Mouse (Mus musculus) midbrain, embryonic 15.5 days (tissue): ENCODE measurements around the gene Nova1. TPM values are rescaled to one million over a fixed set of nuclear protein-coding genes. Genes with fewer than 3 reads are reported as not detected.
A peak's percentile ranks its signal among the peaks of the same experiment; 100 is the strongest.

Source experiments
- ATAC-seq: fragments of 200-750 bp; cut with Nextera tagmentation; replicated peaks from 2 replicates; pipeline ENCODE4 v1.8.0; 2017; ENCODE audit warnings: moderate TSS enrichment
- H3K27ac ChIP-seq: fragments of 300-500 bp; sonication (generic); 2 replicates; pipeline ENCODE4 v1.5.1; 2015; ENCODE audit warnings: mild to moderate bottlenecking, inconsistent platforms
- H3K27me3 ChIP-seq: fragments of 300-500 bp; sonication (generic); replicated peaks from 2 replicates; pipeline ENCODE4 v1.6.1; 2015; ENCODE audit warnings: inconsistent platforms
- H3K36me3 ChIP-seq: fragments of 300-500 bp; sonication (generic); replicated peaks from 2 replicates; pipeline ENCODE4 v1.6.1; 2015; ENCODE audit warnings: inconsistent platforms
- H3K4me1 ChIP-seq: fragments of 300-500 bp; sonication (generic); 2 replicates; pipeline ENCODE4 v1.6.1; 2015; ENCODE audit warnings: inconsistent platforms
- H3K4me2 ChIP-seq: fragments of 300-500 bp; sonication (generic); 2 replicates; pipeline ENCODE4 v1.6.1; 2015; ENCODE audit warnings: inconsistent platforms, mild to moderate bottlenecking, moderate library complexity
- H3K4me3 ChIP-seq: fragments of 300-500 bp; sonication (generic); 2 replicates; pipeline ENCODE4 v1.5.1; 2015; ENCODE audit warnings: mild to moderate bottlenecking, inconsistent platforms
- H3K9ac ChIP-seq: fragments of 300-500 bp; sonication (generic); 2 replicates; pipeline ENCODE4 v1.6.1; 2015; ENCODE audit warnings: mild to moderate bottlenecking, inconsistent platforms
- H3K9me3 ChIP-seq: fragments of 300-500 bp; sonication (generic); 2 replicates; pipeline ENCODE4 v1.6.1; 2016; ENCODE audit warnings: inconsistent platforms
- WGBS: fragments of 180-500 bp; shearing (Covaris S2); methylation state at CpG from one replicate; pipeline ENCODE4 v1.1.7; 2015; ENCODE audit warnings: mixed read lengths; 5-methylcytosine and 5-hydroxymethylcytosine counted together
- polyA plus RNA-seq: library from polyadenylated mRNA; unstranded; fragments of >200 nt; fragmentation: Nextera tagmentation; extraction: Ambion mirVana; gene quantifications from 2 replicates; pipeline ENCODE4 v1.2.1, GENCODE M21; 2015

Gene Nova1
- 102 and 117 TPM in 2 replicates for polyA plus RNA-seq

DNA sequence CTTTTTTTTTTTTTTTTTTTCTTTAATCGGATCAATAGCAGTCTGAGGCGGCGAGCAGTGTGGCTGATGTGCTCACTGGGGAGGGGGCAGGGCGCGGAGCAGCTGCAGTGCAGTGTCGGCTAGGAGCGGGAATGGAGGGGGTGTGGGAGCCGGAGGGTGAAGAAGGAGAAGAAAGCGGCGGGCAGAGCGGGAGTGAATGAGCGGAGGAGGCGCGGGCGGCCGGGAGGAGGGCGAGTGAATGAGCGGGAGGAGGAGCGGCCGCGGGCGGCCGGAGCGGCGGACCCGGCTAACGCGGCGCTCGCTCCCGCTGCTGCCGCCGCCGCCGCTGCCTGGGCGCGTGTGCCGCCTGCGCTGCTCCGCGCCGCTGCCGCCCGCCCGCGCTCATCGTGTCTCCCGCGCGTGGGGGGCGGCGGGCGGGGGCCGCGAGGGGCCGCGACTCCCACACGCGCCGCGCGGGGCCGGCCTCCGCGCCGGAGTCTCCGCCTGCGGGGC, at the start of gene Nova1:
TSS of gene Nova1 (minus strand) at position 74 of the 492 bp plus-strand sequence.
- Histone ChIP-seq H3K36me3 (no peaks in the 10 kb centered on the region), H3K4me3 (peak within 1 kb of the TSS; percentile 96), H3K9ac (peak within 1 kb of the TSS; percentile 99), H3K27ac (peak within 1 kb of the TSS; percentile 100), H3K4me1 (no peaks in the 10 kb centered on the region; the same call in 1 of the 2 replicates), H3K9me3 (no peaks in the 10 kb centered on the region), H3K27me3 (no peaks in the 10 kb centered on the region), H3K4me2 (peak within 1 kb of the TSS; percentile 54)
- peak; percentile 90 for ATAC-seq
- WGBS: 0% methylated on average over 32 of the region's 68 CpGs

DNA sequence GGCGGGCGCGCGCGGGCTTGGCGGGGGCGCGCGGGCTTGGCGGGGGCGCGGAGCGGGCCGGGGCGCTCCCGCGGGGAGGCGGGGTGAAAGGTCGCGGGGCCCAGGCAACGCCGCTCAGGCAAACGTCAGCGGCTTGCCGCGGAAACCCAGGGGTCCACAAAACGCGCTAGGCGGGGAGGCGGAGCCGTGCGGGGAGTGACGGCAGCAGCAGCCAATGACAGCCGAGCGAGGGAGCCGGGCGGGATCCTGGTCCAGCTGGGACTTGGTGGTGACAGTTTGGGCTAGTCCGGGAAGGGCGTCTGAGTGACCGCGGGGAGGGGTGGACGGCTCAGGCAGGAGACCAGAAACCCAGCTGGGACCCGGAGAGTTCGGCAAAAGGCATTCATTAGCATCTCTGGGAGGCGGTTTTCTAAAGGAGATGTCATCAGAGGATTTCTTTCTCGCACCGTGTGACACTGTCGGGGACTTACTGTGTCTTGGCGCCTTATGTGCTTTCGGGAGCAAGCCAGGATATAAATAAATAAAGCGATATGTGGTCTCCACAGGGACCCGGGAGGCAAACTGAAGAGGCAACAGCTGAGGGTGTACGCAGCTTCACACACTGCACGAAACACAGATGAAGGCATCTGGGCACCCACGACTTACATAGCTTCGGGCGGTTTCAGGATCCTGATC, 756 bp upstream of the Nova1 start:
- Histone ChIP-seq H3K9ac (peak overlapping the region; percentile 99), H3K27ac (peak overlapping the region; percentile 100)
- under 1% methylated on average over 49 of the region's 57 CpGs for WGBS

DNA sequence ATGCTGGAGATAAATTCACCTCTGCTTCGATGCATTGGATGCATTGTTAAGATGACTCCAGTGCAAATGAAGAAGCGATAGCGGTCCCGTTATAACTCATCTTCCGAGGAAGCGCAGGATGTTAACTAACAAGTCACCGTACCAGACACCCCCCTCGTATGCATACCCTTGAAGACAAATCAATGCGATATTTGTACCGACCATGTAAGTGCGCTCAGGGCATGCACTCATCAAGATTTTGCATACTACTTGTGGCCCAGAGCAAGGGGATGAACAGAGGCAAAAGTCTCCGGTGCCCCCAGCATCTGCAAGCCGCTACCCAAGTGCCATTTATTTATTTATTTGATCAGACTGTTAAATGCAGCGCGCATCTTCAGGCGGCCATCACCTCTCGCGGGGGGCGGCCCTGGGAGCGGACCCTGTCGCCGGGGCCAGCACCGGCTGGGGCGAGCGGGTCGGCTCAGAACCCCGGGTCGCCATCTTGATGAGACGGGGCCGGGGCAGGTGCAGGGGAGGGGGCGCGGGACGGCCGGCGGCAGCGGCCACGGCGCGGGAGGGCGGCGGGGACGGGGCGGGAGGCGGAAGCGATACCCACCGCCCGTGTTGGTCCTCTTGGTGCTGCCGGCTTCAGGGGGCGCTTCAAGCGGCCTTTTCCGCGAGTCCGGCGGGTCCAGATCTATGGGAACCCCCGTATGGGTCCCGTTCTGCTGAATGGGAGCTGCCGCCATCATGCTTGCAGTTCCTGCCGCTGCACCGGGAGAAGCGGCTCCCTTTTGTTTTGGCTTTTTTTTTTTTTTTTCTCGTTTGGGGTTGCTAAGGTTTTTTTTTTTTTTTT, 491 bp downstream of the Nova1 start:
- ATAC-seq: peak; percentile 51
- peak overlapping the region; percentile 99 for H3K9ac ChIP-seq
- under 1% methylated on average over 55 of the region's 61 CpGs for WGBS

More for the DNA sequence above, 756 bp upstream of the Nova1 start:
- ATAC-seq: peak; percentile 95
- peak overlapping the region; percentile 96 for H3K4me3 ChIP-seq
- H3K27me3 ChIP-seq: no peaks in the 10 kb centered on the region
- no peaks in the 10 kb centered on the region for H3K36me3 ChIP-seq
- H3K9me3 ChIP-seq: no peaks in the 10 kb centered on the region
- peak overlapping the region; percentile 54 for H3K4me2 ChIP-seq
- H3K4me1 ChIP-seq: no peaks in the 10 kb centered on the region; the same call in 1 of the 2 replicates

DNA sequence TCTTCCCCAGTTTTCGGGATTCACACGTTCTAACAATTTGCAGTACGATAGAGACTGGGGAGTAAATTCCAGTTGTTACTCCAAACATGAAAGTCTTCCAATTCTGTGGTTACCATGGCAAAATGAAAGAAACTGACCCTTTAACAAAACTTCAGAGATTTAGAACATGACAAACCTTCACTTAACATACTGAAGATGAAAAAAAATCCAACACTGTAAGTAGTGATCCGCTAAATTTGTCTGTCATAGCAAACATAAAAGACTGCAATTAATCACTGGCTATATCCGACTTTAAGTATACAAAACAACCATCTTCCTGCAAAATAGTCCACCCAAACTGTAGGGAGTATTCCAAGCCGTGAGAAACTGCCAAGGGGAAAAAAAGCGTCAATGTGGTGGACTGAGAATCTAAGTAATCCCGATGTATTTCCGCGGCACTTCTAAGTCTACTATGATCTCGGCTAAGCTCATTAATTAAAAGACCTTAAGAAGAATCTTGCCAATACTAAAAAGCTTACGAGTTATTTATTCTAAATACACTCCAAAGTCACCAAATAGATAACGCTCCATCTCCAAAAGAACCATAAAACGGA, 1.4 kb downstream of the Nova1 start:
- Histone ChIP-seq H3K9ac (peak overlapping the region; percentile 99), H3K4me2 (peak overlapping the region; percentile 54), H3K27me3 (no peaks in the 10 kb centered on the region), H3K4me1 (no peaks in the 10 kb centered on the region; the same call in 1 of the 2 replicates), H3K4me3 (peak overlapping the region; percentile 96), H3K27ac (peak overlapping the region; percentile 100), H3K9me3 (no peaks in the 10 kb centered on the region), H3K36me3 (no peaks in the 10 kb centered on the region)
- no peak for ATAC-seq
- 2% methylated on average over 14 of the region's 14 CpGs for WGBS

More for the DNA sequence above, 491 bp downstream of the Nova1 start:
- Histone ChIP-seq H3K4me1 (no peaks in the 10 kb centered on the region; the same call in 1 of the 2 replicates), H3K27me3 (no peaks in the 10 kb centered on the region), H3K36me3 (no peaks in the 10 kb centered on the region), H3K27ac (peak overlapping the region; percentile 100), H3K4me2 (peak overlapping the region; percentile 54), H3K4me3 (peak overlapping the region; percentile 96), H3K9me3 (no peaks in the 10 kb centered on the region)

DNA sequence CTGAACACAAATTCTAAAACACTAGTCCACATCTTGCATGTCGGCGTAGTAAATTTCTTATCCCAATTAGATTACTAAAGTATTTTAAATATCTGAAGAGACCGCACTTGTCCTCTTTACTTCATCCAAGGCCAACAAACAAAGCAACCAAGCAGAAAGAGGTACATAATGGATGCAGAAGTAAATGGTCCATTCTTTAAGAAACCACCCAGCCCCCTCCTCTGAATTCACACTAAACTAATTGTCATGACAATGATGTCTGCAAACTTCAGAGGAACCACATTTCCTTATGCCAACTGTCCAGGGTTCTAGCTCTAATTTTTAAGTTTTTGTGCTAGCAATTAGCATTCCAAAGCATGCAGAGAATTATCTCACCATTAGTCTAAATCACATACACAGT, 2.4 kb downstream of the Nova1 start:
- ATAC-seq: no peak
- Histone ChIP-seq H3K4me1 (peaks cover 4% of the 10 kb centered on the region; the same call in 1 of the 2 replicates), H3K9ac (peak overlapping the region; percentile 99), H3K9me3 (no peaks in the 10 kb centered on the region), H3K4me2 (peak overlapping the region; percentile 54), H3K36me3 (no peaks in the 10 kb centered on the region), H3K4me3 (peak overlapping the region; percentile 96), H3K27me3 (no peaks in the 10 kb centered on the region), H3K27ac (peak overlapping the region; percentile 100)
- WGBS: 10% methylated on average over 3 of the region's 3 CpGs

DNA sequence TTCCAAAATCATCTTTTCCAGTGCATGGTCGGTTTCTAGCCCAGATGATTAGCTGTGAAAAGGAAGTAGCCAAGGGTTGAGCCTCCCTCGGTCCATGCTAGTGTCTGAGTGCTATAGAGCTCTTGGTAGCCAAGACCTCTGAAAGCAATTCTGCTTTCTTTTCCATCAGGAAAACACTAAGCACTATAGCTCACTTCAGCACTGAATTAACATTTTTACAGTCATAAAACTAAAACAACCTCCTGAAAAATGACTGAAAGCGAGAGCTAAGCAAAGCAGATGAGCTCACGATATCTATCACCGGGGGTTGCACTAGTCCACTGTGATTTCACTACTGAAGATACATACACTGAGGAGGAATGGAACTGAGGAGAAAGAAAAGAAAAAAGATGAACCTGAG, 3.0 kb downstream of the Nova1 start:
- no peak for ATAC-seq
- H3K9me3 ChIP-seq: no peaks in the 10 kb centered on the region
- peak overlapping the region; percentile 96 for H3K4me3 ChIP-seq
- peaks cover 4% of the 10 kb centered on the region; the same call in 1 of the 2 replicates for H3K4me1 ChIP-seq
- WGBS: 21% methylated on average over 5 of the region's 5 CpGs
- no peaks in the 10 kb centered on the region for H3K36me3 ChIP-seq
- H3K27ac ChIP-seq: peak overlapping the region; percentile 100
- H3K27me3 ChIP-seq: no peaks in the 10 kb centered on the region
- H3K9ac ChIP-seq: peak overlapping the region; percentile 99
- H3K4me2 ChIP-seq: peak overlapping the region; percentile 54

DNA sequence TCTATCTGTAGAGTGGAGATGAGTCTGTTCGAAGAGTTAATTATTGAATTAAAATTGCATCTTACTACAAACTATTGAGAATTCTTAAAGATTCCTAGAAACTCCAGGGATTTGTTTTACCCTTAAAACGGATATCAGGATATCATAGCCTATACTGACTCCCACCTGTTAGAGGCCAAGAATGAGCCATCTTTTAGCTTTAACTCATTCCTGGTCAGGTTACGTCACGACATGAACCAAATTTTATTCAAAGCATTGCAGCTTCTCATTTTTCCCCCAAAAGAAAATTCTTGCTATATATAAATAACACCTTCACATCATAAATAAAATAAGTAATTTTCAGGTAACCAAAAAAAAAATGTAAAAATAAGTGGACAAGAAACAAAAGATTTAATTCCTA, 3.9 kb downstream of the Nova1 start:
- Histone ChIP-seq H3K4me2 (peak overlapping the region; percentile 54), H3K4me3 (peak overlapping the region; percentile 96), H3K9ac (peak overlapping the region; percentile 99; the same call in 1 of the 2 replicates), H3K27me3 (no peaks in the 10 kb centered on the region), H3K36me3 (no peaks in the 10 kb centered on the region), H3K27ac (peak overlapping the region; percentile 67), H3K9me3 (no peaks in the 10 kb centered on the region), H3K4me1 (peaks cover 4% of the 10 kb centered on the region; the same call in 1 of the 2 replicates)
- ATAC-seq: no peak
- WGBS: 47% methylated on average over 4 of the region's 4 CpGs

DNA sequence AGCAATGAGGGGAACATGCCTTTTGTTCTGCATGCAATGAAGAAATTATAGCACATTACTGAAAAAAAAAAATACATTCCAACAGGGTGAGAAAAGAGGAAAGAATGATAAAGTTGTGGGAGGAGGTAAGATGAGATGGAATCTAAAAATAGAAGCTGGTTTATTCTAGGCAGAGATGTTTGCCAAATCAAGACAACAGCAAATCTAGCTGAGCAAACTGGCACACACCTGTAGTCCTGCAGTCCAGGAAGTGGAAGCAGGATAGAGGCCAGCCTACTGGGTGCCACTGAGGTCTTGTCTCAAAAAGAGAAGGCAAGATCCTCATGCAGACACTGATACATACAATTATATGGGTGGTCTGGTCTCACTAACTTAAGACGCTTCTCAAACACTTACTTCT, 17.4 kb downstream of the Nova1 start:
- Histone ChIP-seq H3K9me3 (no peaks in the 10 kb centered on the region), H3K4me3 (no peak overlapping the region), H3K4me2 (no peak overlapping the region), H3K27me3 (no peaks in the 10 kb centered on the region), H3K36me3 (0 out of 2 replicates have a peak, but pooled peaks cover 2% of the 10 kb centered on the region), H3K4me1 (peaks cover 9% of the 10 kb centered on the region; the same call in 1 of the 2 replicates), H3K9ac (no peak overlapping the region), H3K27ac (no peak overlapping the region)
- 90% methylated on average over 1 of the region's 1 CpGs for WGBS
- no peak for ATAC-seq

DNA sequence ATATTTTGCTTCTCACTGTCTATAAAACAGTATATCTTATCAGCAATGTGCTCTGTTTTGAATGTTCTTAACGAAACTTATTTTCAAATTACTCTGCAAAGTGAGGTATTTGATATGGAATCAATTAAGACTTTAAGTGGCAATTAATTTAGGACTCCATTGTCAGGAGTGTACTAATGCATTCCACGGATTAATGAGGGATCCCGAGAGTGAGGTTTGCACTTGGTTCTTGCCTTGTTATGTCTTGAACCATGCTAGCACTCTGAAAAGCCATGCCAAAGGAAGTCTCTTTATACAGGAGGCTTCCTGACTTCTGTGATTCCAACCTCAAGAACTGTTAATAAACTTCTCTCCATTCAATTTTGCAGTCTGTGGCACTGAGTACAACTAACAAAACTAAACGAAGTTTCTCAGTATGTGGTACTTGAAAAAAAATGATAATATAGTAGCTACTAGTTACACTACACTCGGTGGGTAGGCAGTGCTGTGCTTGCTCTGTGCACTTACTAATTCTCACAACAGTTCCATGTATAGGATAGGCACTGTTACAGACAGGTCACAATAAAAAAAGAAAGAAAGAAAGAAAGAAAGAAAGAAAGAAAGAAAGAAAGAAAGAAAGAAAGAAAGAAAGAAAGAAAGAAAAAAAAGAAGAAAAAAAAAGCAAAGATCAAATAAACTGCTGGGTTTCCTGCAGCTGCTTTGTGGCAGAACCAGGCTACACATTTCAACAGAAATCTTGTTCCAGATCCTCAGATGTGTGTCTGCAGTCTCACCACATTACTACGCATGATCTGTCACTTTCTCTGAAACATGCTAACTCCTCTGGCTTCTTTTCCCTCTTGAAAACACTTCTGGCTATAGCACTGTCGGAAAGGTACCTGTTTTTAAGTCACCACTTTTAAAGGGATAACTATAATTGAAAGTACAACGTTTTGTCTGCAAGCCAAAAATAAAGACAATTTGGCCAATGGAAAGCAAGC, 36.1 kb downstream of the Nova1 start:
- Histone ChIP-seq H3K4me1 (peaks cover 9% of the 10 kb centered on the region; the same call in 1 of the 2 replicates), H3K4me2 (no peak overlapping the region), H3K27me3 (no peaks in the 10 kb centered on the region), H3K4me3 (no peak overlapping the region), H3K27ac (no peak overlapping the region), H3K9me3 (no peaks in the 10 kb centered on the region), H3K36me3 (no peaks in the 10 kb centered on the region), H3K9ac (no peak overlapping the region)
- 51% methylated on average over 8 of the region's 8 CpGs for WGBS
- no peak for ATAC-seq

DNA sequence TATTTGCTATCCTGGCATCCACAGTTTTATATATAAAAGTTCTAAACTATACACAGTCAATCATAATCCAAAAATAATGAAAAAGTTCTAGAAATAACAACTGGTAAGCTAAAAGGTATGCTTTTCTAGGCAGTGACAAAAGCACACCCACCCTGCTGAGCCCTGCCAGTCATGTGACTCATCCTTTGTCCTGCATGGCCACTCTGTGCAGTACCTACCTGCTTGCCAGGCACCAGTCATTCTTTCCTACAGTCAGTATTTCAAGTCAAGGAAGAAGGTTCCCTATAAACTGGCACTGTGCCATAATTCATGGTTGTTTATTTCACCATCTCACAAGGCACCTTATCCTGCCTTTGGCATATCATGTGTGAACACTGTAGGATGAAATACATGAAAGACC, 37.2 kb downstream of the Nova1 start:
- Histone ChIP-seq H3K36me3 (no peaks in the 10 kb centered on the region), H3K27me3 (no peaks in the 10 kb centered on the region), H3K4me2 (no peak overlapping the region), H3K9me3 (no peaks in the 10 kb centered on the region), H3K4me1 (peaks cover 9% of the 10 kb centered on the region; the same call in 1 of the 2 replicates), H3K9ac (no peak overlapping the region), H3K4me3 (no peak overlapping the region), H3K27ac (no peak overlapping the region)
- peak; percentile 55; the same call in 1 of the 2 replicates for ATAC-seq

DNA sequence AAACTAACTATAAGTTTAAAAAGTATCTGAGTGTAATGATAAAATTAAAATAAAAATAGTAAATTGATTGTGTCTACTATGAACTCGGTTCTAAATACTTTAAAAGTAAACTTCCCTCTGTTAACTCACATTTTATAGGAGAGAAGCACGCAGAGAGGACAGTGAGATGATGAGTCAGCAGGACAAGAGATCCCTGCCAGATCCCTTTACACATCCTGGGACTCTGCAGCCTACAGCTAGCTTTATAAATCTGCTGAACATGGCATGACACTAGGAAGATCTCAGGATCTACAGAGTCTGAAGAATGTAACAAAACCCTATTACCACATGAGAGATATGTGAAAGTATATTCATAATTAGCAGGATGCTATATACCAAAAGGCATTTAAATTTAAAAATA, 37.7 kb downstream of the Nova1 start:
- Histone ChIP-seq H3K9me3 (no peaks in the 10 kb centered on the region), H3K36me3 (no peaks in the 10 kb centered on the region), H3K27me3 (no peaks in the 10 kb centered on the region), H3K9ac (no peak overlapping the region), H3K27ac (no peak overlapping the region), H3K4me2 (no peak overlapping the region), H3K4me1 (peaks cover 9% of the 10 kb centered on the region; the same call in 1 of the 2 replicates), H3K4me3 (no peak overlapping the region)
- ATAC-seq: no peak
- 90% methylated on average over 2 of the region's 2 CpGs for WGBS
